Comparison of ENCODE assay signal across 8 mouse cellular contexts in genomic region chr3:65861471-65861881, GRCm38 (mm10).
DNase-seq lines count a peak whose midpoint lies in the region; ATAC-seq and TF ChIP-seq lines count a peak whose summit lies in the region.
"Had no signal": no experiment of that assay in that cellular context is flagged by ENCODE, and none has a peak within 500 bp of the region (broad histone marks: within the 10 kb centered on the region; RNA-seq: fewer than 3 reads in every experiment).

No protein-coding gene starts in this region.

- H3K4me3 ChIP-seq in lung, embryonic 14.5 days (ENCODE audit: low read depth, low read length): no peak overlapping the region
- H3K4me3 ChIP-seq in lung, adult 2 months (replicated peaks; ENCODE audit: extremely low read depth, low read depth, low read length): no peak overlapping the region
- H3K4me3 ChIP-seq in hindbrain, embryonic 13.5 days: no peak overlapping the region
- H3K4me3 ChIP-seq in liver, postnatal 0 days (ENCODE audit: low read depth, low read length): no peak overlapping the region
- H3K4me3 ChIP-seq: erythroblast, embryonic 14.5 days had no signal

- peaks cover 19% of the 10 kb centered on the region for H3K4me1 ChIP-seq in lung, embryonic 14.5 days (ENCODE audit: insufficient read depth)
- peaks cover 9% of the 10 kb centered on the region for H3K4me1 ChIP-seq in lung, adult 2 months (ENCODE audit: control insufficient read depth, insufficient read depth, low read length)
- peaks cover 42% of the 10 kb centered on the region for H3K4me1 ChIP-seq in hindbrain, embryonic 13.5 days (replicated peaks)
- peaks cover 11% of the 10 kb centered on the region for H3K4me1 ChIP-seq in liver, postnatal 0 days (ENCODE audit: insufficient read depth)

- WGBS in lung, embryonic 14.5 days: 16% methylated on average over 6 of the region's 6 CpGs
- 29% methylated on average over 6 of the region's 6 CpGs for WGBS in lung, adult 2 months
- 5% methylated on average over 6 of the region's 6 CpGs for WGBS in hindbrain, embryonic 13.5 days
- WGBS in liver, postnatal 0 days (ENCODE audit: insufficient replicate concordance): 28% methylated on average over 6 of the region's 6 CpGs

- TF ChIP-seq CTCF in lung, embryonic 14.5 days (IDR thresholded peaks at IDR 0.05; ENCODE audit: low read depth): no peak
- TF ChIP-seq CTCF in lung, adult 2 months (IDR thresholded peaks at IDR 0.05; ENCODE audit: insufficient read depth, low read length): no peak
- TF ChIP-seq CTCF in liver, postnatal 0 days (IDR thresholded peaks at IDR 0.05; ENCODE audit: low read depth): no peak

- DNase-seq in lung, embryonic 14.5 days: peak; percentile 74
- DNase-seq in lung, adult 2 months: no peak
- DNase-seq in embryo, embryonic 10 days (ENCODE audit: low spot score): peak; percentile 93
- peak; percentile 18 for DNase-seq in liver, postnatal 0 days
- DNase-seq in frontal cortex, postnatal 10 days (ENCODE audit: low spot score in 2 of 2): no peak
- DNase-seq in frontal cortex, postnatal 25 days (ENCODE audit: low spot score in 2 of 2): no peak

- no peak for TF ChIP-seq POLR2A in lung, adult 2 months (IDR thresholded peaks at IDR 0.05; ENCODE audit: borderline replicate concordance, extremely low read depth, low read depth, low read length)

- H3K4me2 ChIP-seq in lung, embryonic 14.5 days: peak overlapping the region; percentile 21
- no peak overlapping the region for H3K4me2 ChIP-seq in hindbrain, embryonic 13.5 days
- H3K4me2 ChIP-seq in liver, postnatal 0 days (ENCODE audit: low read depth, low read length): no peak overlapping the region

- no peak overlapping the region for H3K27ac ChIP-seq in lung, embryonic 14.5 days (ENCODE audit: low read depth)
- H3K27ac ChIP-seq in hindbrain, embryonic 13.5 days: 0 out of 2 replicates have a peak overlapping the region, but pooled peaks have one; percentile 3
- 0 out of 2 replicates have a peak overlapping the region, but pooled peaks have one; percentile 23 for H3K27ac ChIP-seq in liver, postnatal 0 days (ENCODE audit: low read depth)

- no peak for ATAC-seq in lung, embryonic 14.5 days (ENCODE audit: insufficient read depth)
- ATAC-seq in hindbrain, embryonic 13.5 days (ENCODE audit: low FRiP score): no peak
- ATAC-seq in liver, postnatal 0 days: no peak

- no peaks in the 10 kb centered on the region for H3K36me3 ChIP-seq in lung, embryonic 14.5 days (ENCODE audit: insufficient read depth)
- no peaks in the 10 kb centered on the region for H3K36me3 ChIP-seq in hindbrain, embryonic 13.5 days
- no peaks in the 10 kb centered on the region for H3K36me3 ChIP-seq in liver, postnatal 0 days (replicated peaks; ENCODE audit: insufficient read depth, low read length)

- H3K9ac ChIP-seq in lung, embryonic 14.5 days: no peak overlapping the region
- H3K9ac ChIP-seq in hindbrain, embryonic 13.5 days: no peak overlapping the region
- no peak overlapping the region for H3K9ac ChIP-seq in liver, postnatal 0 days (replicated peaks)

- TF ChIP-seq EP300 in liver, postnatal 0 days (IDR thresholded peaks at IDR 0.05; ENCODE audit: low read depth): no peak

- no peaks in the 10 kb centered on the region for H3K9me3 ChIP-seq in lung, embryonic 14.5 days (ENCODE audit: low read depth, low read length)
- no peaks in the 10 kb centered on the region for H3K9me3 ChIP-seq in hindbrain, embryonic 13.5 days
- no peaks in the 10 kb centered on the region for H3K9me3 ChIP-seq in liver, postnatal 0 days (ENCODE audit: low read length)

- H3K27me3 ChIP-seq in lung, embryonic 14.5 days (ENCODE audit: insufficient read depth, low read length): no peaks in the 10 kb centered on the region
- peaks cover 10% of the 10 kb centered on the region; the same call in 1 of the 2 replicates for H3K27me3 ChIP-seq in hindbrain, embryonic 13.5 days
- H3K27me3 ChIP-seq in liver, postnatal 0 days (ENCODE audit: insufficient read depth, low read length): no peaks in the 10 kb centered on the region

Comparison
In these comparisons a context has a peak if more than half of its experiments do, and no peak if none do; other contexts are left out.
1. DNase-seq: peak in lung, embryonic 14.5 days (single experiment), embryo, embryonic 10 days (single experiment) and liver, postnatal 0 days (single experiment); none in lung, adult 2 months (single experiment), frontal cortex, postnatal 10 days (0 of 2) and frontal cortex, postnatal 25 days (0 of 2).